Mouse (Mus musculus) midbrain, embryonic 10.5 days (tissue): ENCODE measurements at regions not wholly inside any gene's neighbourhood (a gene's known extent, or its start where the extent isn't known, plus 50 kb on each side); places are given as distances from the start of the nearest gene placed in this dataset.
"Not testable (repeated sequence)": the region's sequence is repeated elsewhere in the genome, so short reads cannot be mapped to it uniquely, and the experiment has no call there.

Experiments used
- DNase-seq: peaks from one replicate; pipeline ENCODE4 v3.0.0-alpha.2; 2017; ENCODE audit warnings: low spot score
- H3K27ac ChIP-seq: fragments of 300-500 bp; sonication (generic); replicated peaks from 2 replicates; pipeline ENCODE4 v1.5.1; 2016; ENCODE audit warnings: mild to moderate bottlenecking
- H3K27me3 ChIP-seq: fragments of 300-500 bp; sonication (generic); 2 replicates; pipeline ENCODE4 v1.6.1; 2016; ENCODE audit warnings: low read depth, mild to moderate bottlenecking; ENCODE audit not compliant: poor library complexity, severe bottlenecking
- H3K36me3 ChIP-seq: fragments of 300-500 bp; sonication (generic); 2 replicates; pipeline ENCODE4 v1.6.1; 2016; ENCODE audit warnings: mild to moderate bottlenecking, moderate library complexity
- H3K4me1 ChIP-seq: fragments of 300-500 bp; sonication (generic); 2 replicates; pipeline ENCODE4 v1.6.1; 2016
- H3K4me3 ChIP-seq: fragments of 300-500 bp; sonication (generic); 2 replicates; pipeline ENCODE4 v1.5.1; 2016; ENCODE audit warnings: mild to moderate bottlenecking, moderate library complexity
- H3K9me3 ChIP-seq: fragments of 300-500 bp; sonication (generic); replicated peaks from 2 replicates; pipeline ENCODE4 v1.6.1; 2016; ENCODE audit warnings: mild to moderate bottlenecking
- WGBS: fragments of 180-500 bp; shearing (Covaris S2); methylation state at CpG from one replicate; pipeline ENCODE4 v1.1.7; 2016; 5-methylcytosine and 5-hydroxymethylcytosine counted together

GRCm38 (mm10) chr13:45130516-45131249 is 52.2 kb downstream of the Gm9817 start:
- Histone ChIP-seq H3K4me1 (no peaks in the 10 kb centered on the region), H3K27me3 (no peaks in the 10 kb centered on the region), H3K4me3 (no peak overlapping the region), H3K36me3 (no peaks in the 10 kb centered on the region), H3K27ac (no peak overlapping the region), H3K9me3 (no peaks in the 10 kb centered on the region)
- DNase-seq: no peak
- 92% methylated on average over 4 of the region's 4 CpGs for whole genome bisulfite sequencing

GRCm38 (mm10) chr13:45140616-45141015 is 62.1 kb downstream of the Gm9817 start:
- WGBS: 91% methylated on average over 2 of the region's 2 CpGs
- no peak overlapping the region for H3K27ac ChIP-seq
- no peaks in the 10 kb centered on the region for H3K36me3 ChIP-seq
- H3K4me1 ChIP-seq: no peaks in the 10 kb centered on the region
- H3K4me3 ChIP-seq: no peak overlapping the region
- H3K9me3 ChIP-seq: no peaks in the 10 kb centered on the region
- no peak for DNase-seq
- no peaks in the 10 kb centered on the region for H3K27me3 ChIP-seq

- DNase-seq: no peak
- Histone ChIP-seq H3K27me3 (no peaks in the 10 kb centered on the region), H3K36me3 (no peaks in the 10 kb centered on the region), H3K9me3 (no peaks in the 10 kb centered on the region), H3K4me1 (no peaks in the 10 kb centered on the region), H3K4me3 (no peak overlapping the region), H3K27ac (no peak overlapping the region)
- 84% methylated on average over 6 of the region's 6 CpGs for WGBS
These were observed 66.6 kb downstream of the Gm9817 start for GRCm38 (mm10) chr13:45145129-45145528.

GRCm38 (mm10) chr13:45156223-45156622 is 77.7 kb downstream of the Gm9817 start:
- Histone ChIP-seq H3K9me3 (no peaks in the 10 kb centered on the region), H3K27me3 (no peaks in the 10 kb centered on the region), H3K27ac (no peak overlapping the region), H3K4me1 (no peaks in the 10 kb centered on the region), H3K4me3 (no peak overlapping the region), H3K36me3 (no peaks in the 10 kb centered on the region)
- WGBS: 64% methylated on average over 3 of the region's 3 CpGs
- no peak for DNase-seq

GRCm38 (mm10) chr13:45156982-45157381 is 78.5 kb downstream of the Gm9817 start:
- no peak for DNase-seq
- Histone ChIP-seq H3K4me1 (no peaks in the 10 kb centered on the region), H3K27me3 (no peaks in the 10 kb centered on the region), H3K36me3 (no peaks in the 10 kb centered on the region), H3K27ac (no peak overlapping the region), H3K9me3 (no peaks in the 10 kb centered on the region), H3K4me3 (no peak overlapping the region)
- 82% methylated on average over 2 of the region's 2 CpGs for WGBS

GRCm38 (mm10) chr13:45160281-45160680 is 81.8 kb downstream of the Gm9817 start:
- H3K9me3 ChIP-seq: no peaks in the 10 kb centered on the region
- no peaks in the 10 kb centered on the region for H3K27me3 ChIP-seq
- no peak overlapping the region for H3K27ac ChIP-seq
- no peak for DNase-seq
- H3K36me3 ChIP-seq: no peaks in the 10 kb centered on the region
- no peak overlapping the region for H3K4me3 ChIP-seq
- H3K4me1 ChIP-seq: no peaks in the 10 kb centered on the region
- 91% methylated on average over 5 of the region's 5 CpGs for WGBS

- no peak overlapping the region for H3K27ac ChIP-seq
- H3K36me3 ChIP-seq: no peaks in the 10 kb centered on the region
- H3K4me1 ChIP-seq: no peaks in the 10 kb centered on the region
- H3K4me3 ChIP-seq: no peak overlapping the region
- H3K9me3 ChIP-seq: no peaks in the 10 kb centered on the region
- no peak for DNase-seq
- WGBS: 77% methylated on average over 6 of the region's 6 CpGs
- no peaks in the 10 kb centered on the region for H3K27me3 ChIP-seq
These were observed 85.7 kb downstream of the Gm9817 start for GRCm38 (mm10) chr13:45164001-45164778.

GRCm38 (mm10) chr13:45165159-45165558 is 86.7 kb downstream of the Gm9817 start:
- WGBS: 83% methylated on average over 3 of the region's 3 CpGs
- H3K4me3 ChIP-seq: no peak overlapping the region
- H3K27me3 ChIP-seq: no peaks in the 10 kb centered on the region
- H3K4me1 ChIP-seq: no peaks in the 10 kb centered on the region
- H3K9me3 ChIP-seq: no peaks in the 10 kb centered on the region
- no peak overlapping the region for H3K27ac ChIP-seq
- DNase-seq: no peak
- H3K36me3 ChIP-seq: no peaks in the 10 kb centered on the region

- no peak for DNase-seq
- Histone ChIP-seq H3K9me3 (no peaks in the 10 kb centered on the region; the same call in 1 of the 2 replicates), H3K27me3 (no peaks in the 10 kb centered on the region), H3K4me3 (no peak overlapping the region), H3K4me1 (no peaks in the 10 kb centered on the region), H3K36me3 (no peaks in the 10 kb centered on the region), H3K27ac (no peak overlapping the region)
These were observed 91.2 kb downstream of the Gm9817 start for GRCm38 (mm10) chr13:45169716-45170115.

GRCm38 (mm10) chr13:45173139-45173538 is 94.6 kb downstream of the Gm9817 start:
- WGBS: 92% methylated on average over 9 of the region's 9 CpGs
- H3K36me3 ChIP-seq: no peaks in the 10 kb centered on the region
- no peak for DNase-seq

GRCm38 (mm10) chr13:45175711-45176205 is 97.3 kb downstream of the Gm9817 start:
- 84% methylated on average over 3 of the region's 3 CpGs for WGBS
- not testable (repeated sequence) for H3K27me3 ChIP-seq, H3K9me3 ChIP-seq, H3K27ac ChIP-seq, H3K36me3 ChIP-seq, H3K4me3 ChIP-seq, H3K4me1 ChIP-seq, DNase-seq

More at GRCm38 (mm10) chr13:45173139-45173538, 94.6 kb downstream of the Gm9817 start:
- no peak overlapping the region for H3K4me3 ChIP-seq
- H3K27me3 ChIP-seq: no peaks in the 10 kb centered on the region
- H3K4me1 ChIP-seq: no peaks in the 10 kb centered on the region
- no peaks in the 10 kb centered on the region; the same call in 1 of the 2 replicates for H3K9me3 ChIP-seq
- H3K27ac ChIP-seq: no peak overlapping the region

- Histone ChIP-seq H3K9me3 (no peaks in the 10 kb centered on the region), H3K36me3 (no peaks in the 10 kb centered on the region), H3K4me3 (no peak overlapping the region), H3K4me1 (no peaks in the 10 kb centered on the region), H3K27ac (no peak overlapping the region), H3K27me3 (no peaks in the 10 kb centered on the region)
- DNase-seq: no peak
- WGBS: 87% methylated on average over 1 of the region's 1 CpGs
These were observed 103.2 kb downstream of the Gm9817 start for GRCm38 (mm10) chr13:45181529-45182230.
